Mouse (Mus musculus) midbrain, postnatal 0 days (tissue): ENCODE data around the gene Hivep3. TPM values are rescaled to one million over a fixed set of nuclear protein-coding genes. Genes with fewer than 3 reads are reported as not detected.

Experiments
- ATAC-seq: fragments of 200-750 bp; cut with Nextera tagmentation; 2 replicates; pipeline ENCODE4 v1.8.0; 2017; ENCODE audit warnings: moderate number of reproducible peaks, mild to moderate bottlenecking, moderate TSS enrichment, moderate library complexity; ENCODE audit not compliant: low FRiP score
- DNase-seq: peaks from one replicate; pipeline ENCODE4 v3.0.0-alpha.2; 2015; ENCODE audit warnings: low spot score
- H3K27ac ChIP-seq: fragments of 300-500 bp; sonication (generic); 2 replicates; pipeline ENCODE4 v1.5.1; 2014; ENCODE audit warnings: low read depth, mild to moderate bottlenecking, low read length, mixed read lengths
- H3K27me3 ChIP-seq: fragments of 300-500 bp; sonication (generic); 2 replicates; pipeline ENCODE4 v1.6.1; 2014; ENCODE audit warnings: low read length, control low read depth, mixed read lengths; ENCODE audit not compliant: insufficient read depth
- H3K36me3 ChIP-seq: fragments of 300-500 bp; sonication (generic); 2 replicates; pipeline ENCODE4 v1.6.1; 2014; ENCODE audit warnings: low read length, control low read depth, mixed read lengths; ENCODE audit not compliant: insufficient read depth
- H3K4me1 ChIP-seq: fragments of 300-500 bp; sonication (generic); 2 replicates; pipeline ENCODE4 v1.6.1; 2014; ENCODE audit warnings: mild to moderate bottlenecking, control low read depth, antibody characterized with exemption, low read length, mixed read lengths; ENCODE audit not compliant: insufficient read depth
- H3K4me2 ChIP-seq: fragments of 300-500 bp; sonication (generic); 2 replicates; pipeline ENCODE4 v1.6.1; 2014; ENCODE audit warnings: low read depth, mild to moderate bottlenecking, low read length, mixed read lengths; ENCODE audit not compliant: poor library complexity, severe bottlenecking
- H3K4me3 ChIP-seq: fragments of 300-500 bp; sonication (generic); 2 replicates; pipeline ENCODE4 v1.5.1; 2014; ENCODE audit warnings: low read depth, mild to moderate bottlenecking, low read length, moderate library complexity
- H3K9ac ChIP-seq: fragments of 300-500 bp; sonication (generic); replicated peaks from 2 replicates; pipeline ENCODE4 v1.6.1; 2014; ENCODE audit warnings: mild to moderate bottlenecking, low read length, moderate library complexity, mixed read lengths; ENCODE audit not compliant: poor library complexity, severe bottlenecking
- H3K9me3 ChIP-seq: fragments of 300-500 bp; sonication (generic); 2 replicates; pipeline ENCODE4 v1.6.1; 2016; ENCODE audit warnings: low read length, control low read depth
- CTCF ChIP-seq: IDR thresholded peaks from 2 replicates; pipeline ENCODE4 v1.5.1; 2016; ENCODE audit warnings: antibody characterized with exemption, mild to moderate bottlenecking
- WGBS: fragments of 180-500 bp; shearing (Covaris S2); extraction: QIAGEN DNeasy Blood & Tissue Kit; methylation state at CpG from one replicate; pipeline ENCODE4 v1.1.7; 2014; 5-methylcytosine and 5-hydroxymethylcytosine counted together
- polyA plus RNA-seq: library from polyadenylated mRNA; unstranded; fragments of >200 nt; fragmentation: Nextera tagmentation; extraction: Ambion mirVana; gene quantifications from 2 replicates; pipeline ENCODE4 v1.2.1, GENCODE M21; 2015
- total RNA-seq: library from RNA; depleted of rRNA; stranded (reverse); fragments of >200 nt; gene quantifications from 2 replicates; pipeline ENCODE4 v1.2.3, GENCODE M21; 2014

The Hivep3 gene
- total and polyA plus RNA-seq, 2 experiments from 2014 or later = 16.5 to 18.3 TPM

GRCm38 (mm10) chr4:119833333-119833732 lies 99.7 kb downstream of the Hivep3 start:
- Histone ChIP-seq H3K27me3 (no peaks in the 10 kb centered on the region), H3K9ac (no peak overlapping the region), H3K36me3 (no peaks in the 10 kb centered on the region), H3K27ac (no peak overlapping the region), H3K4me3 (no peak overlapping the region), H3K4me2 (no peak overlapping the region), H3K9me3 (no peaks in the 10 kb centered on the region), H3K4me1 (no peaks in the 10 kb centered on the region)
- no peak for DNase-seq
- 78% methylated on average over 9 of the region's 9 CpGs for WGBS
- no peak for TF ChIP-seq CTCF
- ATAC-seq = no peak

- H3K9ac ChIP-seq = no peak overlapping the region
- no peak overlapping the region for H3K4me3 ChIP-seq
- no peaks in the 10 kb centered on the region for H3K9me3 ChIP-seq
- no peaks in the 10 kb centered on the region for H3K4me1 ChIP-seq
- H3K27ac ChIP-seq = no peak overlapping the region
- H3K36me3 ChIP-seq = no peaks in the 10 kb centered on the region
- 83% methylated on average over 5 of the region's 5 CpGs for WGBS
- no peak for TF ChIP-seq CTCF
- DNase-seq (no peak), ATAC-seq (no peak)
- no peaks in the 10 kb centered on the region for H3K27me3 ChIP-seq
- H3K4me2 ChIP-seq = no peak overlapping the region
Observed at GRCm38 (mm10) chr4:119833884-119834283, 100.3 kb downstream of the Hivep3 start.

GRCm38 (mm10) chr4:119836181-119836580 lies 102.6 kb downstream of the Hivep3 start:
- ATAC-seq = no peak
- Histone ChIP-seq H3K4me3 (no peak overlapping the region), H3K9me3 (no peaks in the 10 kb centered on the region), H3K9ac (no peak overlapping the region), H3K27me3 (no peaks in the 10 kb centered on the region), H3K4me2 (no peak overlapping the region), H3K27ac (no peak overlapping the region), H3K36me3 (no peaks in the 10 kb centered on the region), H3K4me1 (no peaks in the 10 kb centered on the region)
- TF ChIP-seq CTCF = no peak
- DNase-seq = no peak
- 79% methylated on average over 3 of the region's 3 CpGs for WGBS

GRCm38 (mm10) chr4:119837505-119838065 lies 104.0 kb downstream of the Hivep3 start:
- 79% methylated on average over 1 of the region's 1 CpGs for WGBS
- no peak for ATAC-seq
- no peaks in the 10 kb centered on the region for H3K36me3 ChIP-seq
- H3K9me3 ChIP-seq = no peaks in the 10 kb centered on the region
- peak; percentile 12 for DNase-seq
- no peak overlapping the region for H3K4me3 ChIP-seq
- H3K27ac ChIP-seq = no peak overlapping the region
- no peaks in the 10 kb centered on the region for H3K4me1 ChIP-seq
- no peak overlapping the region for H3K9ac ChIP-seq
- no peak for TF ChIP-seq CTCF
- H3K27me3 ChIP-seq = no peaks in the 10 kb centered on the region
- H3K4me2 ChIP-seq = no peak overlapping the region

- Histone ChIP-seq H3K27me3 (no peaks in the 10 kb centered on the region), H3K4me1 (no peaks in the 10 kb centered on the region), H3K9me3 (no peaks in the 10 kb centered on the region), H3K4me3 (no peak overlapping the region), H3K27ac (no peak overlapping the region), H3K4me2 (no peak overlapping the region), H3K9ac (no peak overlapping the region), H3K36me3 (no peaks in the 10 kb centered on the region)
- WGBS = 87% methylated on average over 2 of the region's 2 CpGs
- no peak for ATAC-seq
- TF ChIP-seq CTCF = no peak
- no peak for DNase-seq
Observed at GRCm38 (mm10) chr4:119838308-119838707, 104.7 kb downstream of the Hivep3 start.

- no peak for TF ChIP-seq CTCF
- Histone ChIP-seq H3K4me2 (no peak overlapping the region), H3K4me3 (no peak overlapping the region), H3K27me3 (no peaks in the 10 kb centered on the region), H3K36me3 (no peaks in the 10 kb centered on the region), H3K9ac (no peak overlapping the region), H3K9me3 (no peaks in the 10 kb centered on the region), H3K4me1 (no peaks in the 10 kb centered on the region), H3K27ac (no peak overlapping the region)
- DNase-seq = no peak
- no peak for ATAC-seq
- WGBS = 59% methylated on average over 3 of the region's 3 CpGs
Observed at GRCm38 (mm10) chr4:119843294-119843693, 109.7 kb downstream of the Hivep3 start.
